Mouse (Mus musculus) ES-E14 (cell line): Measurements from ENCODE around the gene C1qbp.

Experiments used
- CHD2 ChIP-seq: IDR thresholded peaks from 2 replicates; pipeline ENCODE4 v1.6.1; 2014; ENCODE audit warnings: mild to moderate bottlenecking, low read depth, low read length, inconsistent platforms
- HCFC1 ChIP-seq: IDR thresholded peaks from 2 replicates; pipeline ENCODE4 v1.6.1; 2012; ENCODE audit warnings: low read length, inconsistent platforms, borderline replicate concordance; ENCODE audit not compliant: insufficient read depth
- ZC3H11A ChIP-seq: IDR thresholded peaks from 2 replicates; pipeline ENCODE4 v1.6.1; 2012; ENCODE audit warnings: low read depth, mild to moderate bottlenecking, inconsistent platforms, low read length, borderline replicate concordance
- ZNF384 ChIP-seq: IDR thresholded peaks from 2 replicates; pipeline ENCODE4 v1.6.1; 2012; ENCODE audit warnings: low read depth, low read length, inconsistent platforms

GRCm38 (mm10) chr11:70982030-70982429 is 796 bp downstream of the C1qbp start:
- TF ChIP-seq CHD2 (no peak), ZC3H11A (no peak), HCFC1 (no peak), ZNF384 (0 out of 2 replicates have a peak, but pooled peaks have one; percentile 51)
